Mouse (Mus musculus) liver, postnatal 0 days (tissue): ENCODE data around the gene Elf2. TPM values are rescaled to one million over a fixed set of nuclear protein-coding genes. Genes with fewer than 3 reads are reported as not detected.

Experiments
- ATAC-seq: fragments of 200-750 bp; cut with Nextera tagmentation; 2 replicates; pipeline ENCODE4 v1.8.0; 2017; ENCODE audit warnings: mild to moderate bottlenecking, moderate library complexity
- DNase-seq: peaks from one replicate; pipeline ENCODE4 v3.0.0-alpha.2; 2016
- H3K27ac ChIP-seq: fragments of 300-500 bp; sonication (generic); 2 replicates; pipeline ENCODE4 v1.5.1; 2014; ENCODE audit warnings: antibody characterized with exemption, moderate library complexity, mild to moderate bottlenecking, low read depth
- H3K27me3 ChIP-seq: fragments of 300-500 bp; sonication (generic); 2 replicates; pipeline ENCODE4 v1.6.1; 2014; ENCODE audit warnings: low read length, control low read depth, mixed read lengths; ENCODE audit not compliant: insufficient read depth
- H3K36me3 ChIP-seq: fragments of 300-500 bp; sonication (generic); replicated peaks from 2 replicates; pipeline ENCODE4 v1.6.1; 2014; ENCODE audit warnings: mild to moderate bottlenecking, control low read depth, low read length, moderate library complexity, mixed read lengths; ENCODE audit not compliant: insufficient read depth
- H3K4me1 ChIP-seq: fragments of 300-500 bp; sonication (generic); 2 replicates; pipeline ENCODE4 v1.6.1; 2014; ENCODE audit warnings: antibody characterized with exemption, mild to moderate bottlenecking, control low read depth; ENCODE audit not compliant: insufficient read depth
- H3K4me2 ChIP-seq: fragments of 300-500 bp; sonication (generic); 2 replicates; pipeline ENCODE4 v1.6.1; 2014; ENCODE audit warnings: low read depth, mild to moderate bottlenecking, low read length, moderate library complexity, mixed read lengths
- H3K4me3 ChIP-seq: fragments of 300-500 bp; sonication (generic); 2 replicates; pipeline ENCODE4 v1.5.1; 2014; ENCODE audit warnings: low read depth, low read length
- H3K9ac ChIP-seq: fragments of 300-500 bp; sonication (generic); replicated peaks from 2 replicates; pipeline ENCODE4 v1.6.1; 2014; ENCODE audit warnings: mild to moderate bottlenecking, moderate library complexity
- H3K9me3 ChIP-seq: fragments of 300-500 bp; sonication (generic); 2 replicates; pipeline ENCODE4 v1.6.1; 2016; ENCODE audit warnings: mild to moderate bottlenecking, control low read depth, low read length, mixed read lengths
- CTCF ChIP-seq: sonication (generic); IDR thresholded peaks from 2 replicates; pipeline ENCODE4 v1.5.1; 2016; ENCODE audit warnings: antibody characterized with exemption, low read depth
- EP300 ChIP-seq: IDR thresholded peaks from 2 replicates; pipeline ENCODE4 v1.6.1; 2016; ENCODE audit warnings: antibody characterized with exemption, low read depth, mild to moderate bottlenecking
- WGBS: fragments of 180-500 bp; shearing (Covaris S2); extraction: QIAGEN DNeasy Blood & Tissue Kit; methylation state at CpG from one replicate; pipeline ENCODE4 v1.1.7; 2014; ENCODE audit not compliant: insufficient replicate concordance; 5-methylcytosine and 5-hydroxymethylcytosine counted together
- polyA plus RNA-seq: library from polyadenylated mRNA; unstranded; fragments of >200 nt; fragmentation: Nextera tagmentation; extraction: Ambion mirVana; gene quantifications from 2 replicates; pipeline ENCODE4 v1.2.1, GENCODE M21; 2015

The Elf2 gene
- polyA plus RNA-seq, 1 experiment from 2014 or later = 22.1 TPM

- ATAC-seq = peak; percentile 20
- Histone ChIP-seq H3K4me3 (peak overlapping the region; percentile 91), H3K27ac (peak overlapping the region; percentile 99), H3K4me1 (peaks cover 9% of the 10 kb centered on the region), H3K27me3 (no peaks in the 10 kb centered on the region), H3K9me3 (no peaks in the 10 kb centered on the region), H3K4me2 (peak overlapping the region; percentile 69), H3K9ac (peak overlapping the region; percentile 91), H3K36me3 (no peaks in the 10 kb centered on the region)
- no peak for TF ChIP-seq CTCF
- TF ChIP-seq EP300 = no peak
- DNase-seq = no peak
- WGBS = 2% methylated on average over 56 of the region's 93 CpGs
These were observed 63.9 kb downstream of the Elf2 start for GRCm38 (mm10) chr3:51276421-51277111.

- Histone ChIP-seq H3K4me1 (peaks cover 9% of the 10 kb centered on the region), H3K27me3 (no peaks in the 10 kb centered on the region), H3K36me3 (no peaks in the 10 kb centered on the region), H3K9me3 (no peaks in the 10 kb centered on the region), H3K4me3 (peak overlapping the region; percentile 91), H3K27ac (peak overlapping the region; percentile 99), H3K9ac (peak overlapping the region; percentile 91), H3K4me2 (peak overlapping the region; percentile 69)
- TF ChIP-seq EP300 (peak; percentile 71), CTCF (no peak)
- ATAC-seq (peak; percentile 92), DNase-seq (peak; percentile 97)
- 1% methylated on average over 33 of the region's 33 CpGs for WGBS
These were observed 64.5 kb downstream of the Elf2 start for GRCm38 (mm10) chr3:51275956-51276398.

- no peak for TF ChIP-seq EP300
- no peak for TF ChIP-seq CTCF
- Histone ChIP-seq H3K4me1 (peaks cover 6% of the 10 kb centered on the region), H3K4me3 (no peak overlapping the region), H3K27ac (no peak overlapping the region), H3K27me3 (no peaks in the 10 kb centered on the region), H3K9ac (no peak overlapping the region), H3K36me3 (peaks cover 17% of the 10 kb centered on the region), H3K9me3 (no peaks in the 10 kb centered on the region), H3K4me2 (no peak overlapping the region)
- WGBS = 55% methylated on average over 12 of the region's 12 CpGs
- no peak for DNase-seq
- ATAC-seq = no peak
These were observed 70.2 kb downstream of the Elf2 start for GRCm38 (mm10) chr3:51270069-51270817.

GRCm38 (mm10) chr3:51268434-51268833, 72.0 kb downstream of the Elf2 start:
- no peaks in the 10 kb centered on the region; the same call in 1 of the 2 replicates for H3K4me1 ChIP-seq
- DNase-seq (no peak), ATAC-seq (no peak)
- no peak overlapping the region for H3K9ac ChIP-seq
- WGBS = 87% methylated on average over 12 of the region's 12 CpGs
- H3K4me2 ChIP-seq = no peak overlapping the region
- TF ChIP-seq CTCF = no peak
- TF ChIP-seq EP300 = no peak
- no peak overlapping the region for H3K4me3 ChIP-seq
- no peaks in the 10 kb centered on the region for H3K9me3 ChIP-seq
- no peaks in the 10 kb centered on the region for H3K27me3 ChIP-seq
- H3K36me3 ChIP-seq = peaks cover 35% of the 10 kb centered on the region
- no peak overlapping the region for H3K27ac ChIP-seq

GRCm38 (mm10) chr3:51262942-51263341, 77.5 kb downstream of the Elf2 start:
- DNase-seq (no peak), ATAC-seq (no peak)
- TF ChIP-seq EP300 (no peak), CTCF (no peak)
- H3K9me3 ChIP-seq = no peaks in the 10 kb centered on the region
- no peak overlapping the region for H3K27ac ChIP-seq
- H3K27me3 ChIP-seq = no peaks in the 10 kb centered on the region
- no peak overlapping the region for H3K4me3 ChIP-seq
- 81% methylated on average over 8 of the region's 8 CpGs for WGBS
- H3K9ac ChIP-seq = no peak overlapping the region
- no peaks in the 10 kb centered on the region for H3K4me1 ChIP-seq
- peaks cover 80% of the 10 kb centered on the region for H3K36me3 ChIP-seq
- H3K4me2 ChIP-seq = no peak overlapping the region

- Histone ChIP-seq H3K4me2 (no peak overlapping the region), H3K9me3 (no peaks in the 10 kb centered on the region), H3K27me3 (no peaks in the 10 kb centered on the region), H3K9ac (no peak overlapping the region), H3K4me3 (no peak overlapping the region), H3K4me1 (no peaks in the 10 kb centered on the region), H3K36me3 (peaks cover 88% of the 10 kb centered on the region), H3K27ac (no peak overlapping the region)
- 91% methylated on average over 5 of the region's 5 CpGs for WGBS
- DNase-seq = no peak
- TF ChIP-seq EP300 (no peak), CTCF (no peak)
- ATAC-seq = no peak
These were observed 82.4 kb downstream of the Elf2 start for GRCm38 (mm10) chr3:51258070-51258469.
